ENCODE assay signal across 10 mouse cellular contexts in the genomic region with DNA sequence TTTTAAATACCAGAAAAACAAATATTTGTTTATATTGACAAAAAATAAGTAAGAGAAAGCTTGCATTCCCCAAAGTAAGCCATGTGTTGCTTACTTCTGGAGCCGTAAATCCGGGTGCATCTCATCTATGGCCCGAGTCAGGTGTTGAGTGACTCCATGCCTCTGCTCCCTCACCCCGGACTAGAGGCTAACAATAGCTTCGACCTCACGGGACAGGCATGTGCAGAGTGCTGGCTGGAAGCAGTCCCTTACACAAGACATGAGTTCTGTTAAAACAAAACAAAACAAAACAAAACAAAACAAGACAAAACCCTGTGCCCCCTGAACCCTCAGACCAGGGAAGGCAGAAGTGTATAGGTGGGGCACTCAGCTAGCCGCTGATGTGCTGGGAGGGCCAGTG. TPM values are rescaled to one million over a fixed set of nuclear protein-coding genes. Genes with fewer than 3 reads are reported as not detected.
DNase-seq lines count a peak whose midpoint lies in the region; ATAC-seq and TF ChIP-seq lines count a peak whose summit lies in the region.
"Had no signal": no experiment of that assay in that cellular context is flagged by ENCODE, and none has a peak within 500 bp of the region (broad histone marks: within the 10 kb centered on the region; RNA-seq: fewer than 3 reads in every experiment).

No protein-coding gene starts in this region.

- H3K9ac ChIP-seq in limb, embryonic 13.5 days = no peak overlapping the region
- peak overlapping the region; percentile 79 for H3K9ac ChIP-seq in heart, embryonic 13.5 days
- H3K9ac ChIP-seq: hindbrain, embryonic 15.5 days; midbrain, embryonic 12.5 days had no signal

- peaks cover 12% of the 10 kb centered on the region; the same call in 1 of the 2 replicates for H3K4me1 ChIP-seq in limb, embryonic 13.5 days
- no peaks in the 10 kb centered on the region for H3K4me1 ChIP-seq in limb, embryonic 10.5 days
- peaks cover 7% of the 10 kb centered on the region; the same call in 1 of the 2 replicates for H3K4me1 ChIP-seq in cortical plate, adult 2 months (ENCODE audit: control insufficient read depth, insufficient read depth, low read length)
- peaks cover 51% of the 10 kb centered on the region for H3K4me1 ChIP-seq in heart, embryonic 13.5 days
- H3K4me1 ChIP-seq: midbrain, embryonic 12.5 days had no signal

- H3K4me3 ChIP-seq in limb, embryonic 13.5 days = no peak overlapping the region
- H3K4me3 ChIP-seq in limb, embryonic 10.5 days = no peak overlapping the region
- no peak overlapping the region for H3K4me3 ChIP-seq in cortical plate, adult 2 months (ENCODE audit: insufficient read depth, low read length)
- H3K4me3 ChIP-seq in heart, embryonic 13.5 days = no peak overlapping the region
- no peak overlapping the region for H3K4me3 ChIP-seq in myocyte
- H3K4me3 ChIP-seq: hindbrain, embryonic 15.5 days; midbrain, embryonic 12.5 days had no signal

- DNase-seq in limb, embryonic 10.5 days (ENCODE audit: low spot score) = no peak
- no peak for DNase-seq in cerebellum, postnatal 36 days
- DNase-seq in frontal cortex, adult 2 months (ENCODE audit: extremely low spot score in 1 of 2, low spot score in 1 of 2) = no peak

- no peaks in the 10 kb centered on the region for H3K27me3 ChIP-seq in limb, embryonic 13.5 days
- H3K27me3 ChIP-seq in limb, embryonic 10.5 days (ENCODE audit: low read depth, poor library complexity, severe bottlenecking) = no peaks in the 10 kb centered on the region
- no peaks in the 10 kb centered on the region for H3K27me3 ChIP-seq in heart, embryonic 13.5 days (replicated peaks)
- no peaks in the 10 kb centered on the region for H3K27me3 ChIP-seq in myocyte (ENCODE audit: control insufficient read depth, insufficient read depth, insufficient read length)
- H3K27me3 ChIP-seq: hindbrain, embryonic 15.5 days; midbrain, embryonic 12.5 days had no signal

- no peak overlapping the region for H3K4me2 ChIP-seq in limb, embryonic 13.5 days (replicated peaks)
- peak overlapping the region; percentile 65 for H3K4me2 ChIP-seq in heart, embryonic 13.5 days
- peak overlapping the region; percentile 65 for H3K4me2 ChIP-seq in myocyte (ENCODE audit: low read depth)
- H3K4me2 ChIP-seq: hindbrain, embryonic 15.5 days; midbrain, embryonic 12.5 days had no signal

- no peaks in the 10 kb centered on the region for H3K36me3 ChIP-seq in limb, embryonic 13.5 days
- no peaks in the 10 kb centered on the region for H3K36me3 ChIP-seq in limb, embryonic 10.5 days
- H3K36me3 ChIP-seq in heart, embryonic 13.5 days = no peaks in the 10 kb centered on the region
- no peaks in the 10 kb centered on the region for H3K36me3 ChIP-seq in myocyte (ENCODE audit: control insufficient read depth, insufficient read depth)
- H3K36me3 ChIP-seq: hindbrain, embryonic 15.5 days; midbrain, embryonic 12.5 days had no signal

- WGBS in limb, embryonic 13.5 days = 52% methylated on average over 7 of the region's 7 CpGs
- WGBS in limb, embryonic 10.5 days = 59% methylated on average over 7 of the region's 7 CpGs
- WGBS in heart, embryonic 13.5 days = 12% methylated on average over 7 of the region's 7 CpGs

- no peak overlapping the region for H3ac ChIP-seq in myocyte (ENCODE audit: control insufficient read depth, insufficient read length)

- TF ChIP-seq POLR2A in cortical plate, adult 2 months (IDR thresholded peaks at IDR 0.05; ENCODE audit: extremely low read depth, insufficient read depth, low read length) = no peak
- no peak for TF ChIP-seq POLR2A in myocyte (IDR thresholded peaks at IDR 0.05; ENCODE audit: insufficient read length, low read depth)

- no peaks in the 10 kb centered on the region for H3K9me3 ChIP-seq in limb, embryonic 13.5 days
- H3K9me3 ChIP-seq in limb, embryonic 10.5 days (replicated peaks) = no peaks in the 10 kb centered on the region
- H3K9me3 ChIP-seq in heart, embryonic 13.5 days = peaks cover 5% of the 10 kb centered on the region; the same call in 1 of the 2 replicates
- H3K9me3 ChIP-seq: hindbrain, embryonic 15.5 days; midbrain, embryonic 12.5 days had no signal

- no peak for TF ChIP-seq CTCF in cortical plate, adult 2 months (IDR thresholded peaks at IDR 0.05; ENCODE audit: extremely low read depth, insufficient read depth, low read length)

- H3K27ac ChIP-seq in limb, embryonic 13.5 days = no peak overlapping the region
- no peak overlapping the region for H3K27ac ChIP-seq in limb, embryonic 10.5 days
- 0 out of 2 replicates have a peak overlapping the region, but pooled peaks have one; percentile 18 for H3K27ac ChIP-seq in cortical plate, adult 2 months (ENCODE audit: insufficient read depth, low read length)
- H3K27ac ChIP-seq in heart, embryonic 13.5 days (replicated peaks) = peak overlapping the region; percentile 98
- H3K27ac ChIP-seq: hindbrain, embryonic 15.5 days; midbrain, embryonic 12.5 days had no signal

- H3K79me2 ChIP-seq in myocyte (ENCODE audit: control insufficient read depth, insufficient read depth) = no peaks in the 10 kb centered on the region

- 0 out of 2 replicates have a peak, but pooled peaks have one; percentile 44 for ATAC-seq in limb, embryonic 13.5 days (ENCODE audit: low FRiP score, low read depth)
- peak; percentile 67 for ATAC-seq in heart, embryonic 13.5 days (ENCODE audit: extremely low read depth, insufficient number of reproducible peaks, low FRiP score, low TSS enrichment)
- ATAC-seq: CD4-positive, CD25-positive, alpha-beta regulatory T cell, adult 4 months had no signal

TF ChIP-seq in myocyte, 11 proteins besides CTCF, POLR2A, EP300 and RAD21:
- TF ChIP-seq MYOD1 (IDR thresholded peaks at IDR 0.05; ENCODE audit: control insufficient read depth in 1 of 3, insufficient read length in 2 of 3, low read depth in 2 of 3) (peak in 1 of 3 experiments; percentile 3), TCF12 (IDR thresholded peaks at IDR 0.05; ENCODE audit: insufficient read depth, poor library complexity, severe bottlenecking) (no peak)

RNA-seq across cellular contexts. Expression of a gene that starts 18.7 kb away (rescaled TPM):
- polyA plus RNA-seq in limb, embryonic 13.5 days (2015; fragmentation: Nextera tagmentation; extraction: Ambion mirVana) = 108 and 111 TPM in 2 replicates
- polyA plus RNA-seq in limb, embryonic 10.5 days (2016; fragmentation: Nextera tagmentation; extraction: Ambion mirVana) = 121 TPM in 2 replicates
- polyA plus RNA-seq in cortical plate, adult 2 months (2012; rRNA removed) = 111 and 123 TPM in 2 replicates
- polyA plus RNA-seq in heart, embryonic 13.5 days (2015; fragmentation: Nextera tagmentation; extraction: Ambion mirVana) = 85.0 and 85.7 TPM in 2 replicates
- polyA plus RNA-seq in myocyte (2012; fragmentation: generic; extraction: Trizol) = 81.2 TPM
- 143 and 144 TPM in 2 replicates for polyA plus RNA-seq in frontal cortex, adult 2 months (2012; rRNA removed)

Comparison
In these comparisons a context has a peak if more than half of its experiments do, and no peak if none do; other contexts are left out.
1. H3K27ac ChIP-seq: peak in cortical plate, adult 2 months (single experiment) and heart, embryonic 13.5 days (single experiment); none in limb, embryonic 13.5 days (single experiment) and limb, embryonic 10.5 days (single experiment).